Mouse (Mus musculus): ENCODE results near the gene Soat1.

DNA sequence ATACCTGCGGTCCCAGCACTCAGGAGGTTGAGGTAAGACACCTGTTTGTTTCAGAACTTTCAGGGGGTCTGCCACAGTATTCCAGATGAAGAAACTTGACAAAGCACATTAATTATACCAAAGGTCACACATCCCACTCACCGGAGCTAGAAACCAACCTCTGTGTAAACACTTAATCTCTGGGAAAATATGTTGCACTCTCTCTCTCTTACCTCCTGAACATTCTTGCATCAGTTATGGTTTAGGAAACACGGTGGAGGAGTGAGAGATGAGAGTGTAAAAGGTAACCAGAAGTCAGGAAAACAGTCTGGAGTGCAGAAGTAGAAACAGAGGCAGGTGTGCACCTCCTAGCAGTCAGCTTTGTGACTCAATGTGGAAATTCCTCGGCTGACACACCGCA lies 13.9 kb upstream of the Soat1 start:
- TF ChIP-seq POLR2A (IDR thresholded peaks at IDR 0.05; ENCODE audit: low read depth, low read length) (no peak), CTCF (IDR thresholded peaks at IDR 0.05; ENCODE audit: extremely low read depth, insufficient read depth, insufficient read length, insufficient replicate concordance) (no peak)

All from spleen, adult 2 months (tissue).